Mouse (Mus musculus) lung, postnatal 10 days (tissue): ENCODE data around the gene Olfr1034.
"Not testable (repeated sequence)": the region's sequence is repeated elsewhere in the genome, so short reads cannot be mapped to it uniquely, and the experiment has no call there.

Source experiments
- DNase-seq: peaks from one replicate; pipeline ENCODE4 v3.0.0; 2021

The Olfr1034 gene

DNA sequence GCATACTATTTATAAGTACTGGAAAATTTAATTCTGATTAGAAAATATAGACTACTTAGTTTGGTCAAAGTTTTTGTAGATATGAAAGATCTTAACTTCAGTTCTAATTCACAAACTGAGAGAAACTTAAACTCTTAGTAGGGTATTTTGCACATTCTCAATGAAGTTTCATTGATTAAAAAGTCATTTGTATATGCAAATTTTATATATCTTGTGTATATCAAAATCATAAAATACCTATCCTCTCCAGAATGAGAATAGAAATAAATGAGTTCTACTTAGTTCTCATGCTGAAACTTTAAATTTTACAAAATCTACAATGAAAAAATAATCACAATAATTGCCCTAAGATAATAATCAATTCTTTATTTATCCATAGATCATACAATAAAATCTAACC, at the start of gene Olfr1034:
TSS of gene Olfr1034 (plus strand) at position 301 of the 400 bp plus-strand sequence.
- no peak for DNase-seq

DNA sequence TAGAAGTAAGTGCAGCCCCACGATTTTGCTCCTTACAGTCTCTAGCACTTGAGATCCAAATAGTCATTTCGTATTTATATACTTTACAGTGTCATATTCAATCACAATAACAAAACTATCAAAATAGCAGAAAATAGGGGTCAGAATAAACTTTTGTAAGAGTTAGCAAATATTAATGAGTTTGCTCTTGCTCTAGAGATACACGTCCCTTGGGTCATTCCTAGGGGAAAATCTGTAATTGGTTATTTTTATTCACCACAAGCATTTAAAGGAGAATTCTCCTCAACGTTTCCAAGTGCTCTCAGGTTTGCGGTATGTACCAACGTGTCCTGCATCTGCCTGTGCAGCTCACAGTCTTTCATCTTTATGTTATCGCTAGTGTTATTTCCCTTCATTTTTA, 40.4 kb upstream of the Olfr1034 start, which contains the start of gene Olfr1032:
TSS of gene Olfr1032 (plus strand) at position 301 of the 400 bp plus-strand sequence.
- no peak for DNase-seq

DNA sequence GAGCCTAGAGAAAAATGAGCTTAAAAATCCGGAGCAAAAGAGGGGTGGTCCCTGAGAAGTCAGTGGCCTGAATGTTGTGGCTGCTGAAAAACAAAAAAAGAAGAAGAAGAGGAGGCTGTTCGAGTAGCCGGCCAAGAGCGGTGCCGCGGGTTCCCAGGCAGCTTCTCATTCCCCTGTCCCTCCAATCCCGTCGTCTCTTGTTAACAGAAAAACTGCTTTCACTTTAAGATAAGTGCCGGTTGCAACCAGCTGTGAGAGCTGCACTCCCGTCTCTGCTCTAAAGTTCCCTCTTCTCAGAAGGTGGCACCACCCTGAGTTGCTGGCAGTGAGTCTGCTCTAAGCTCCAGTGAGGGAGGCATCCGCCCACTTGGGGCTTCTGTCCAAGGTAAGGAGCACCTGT, 25.3 kb upstream of the Olfr1034 start, which contains the start of gene Olfr1033:
TSS of gene Olfr1033 (plus strand) at position 228 of the 400 bp plus-strand sequence.
- DNase-seq, result peak; percentile 5

DNA sequence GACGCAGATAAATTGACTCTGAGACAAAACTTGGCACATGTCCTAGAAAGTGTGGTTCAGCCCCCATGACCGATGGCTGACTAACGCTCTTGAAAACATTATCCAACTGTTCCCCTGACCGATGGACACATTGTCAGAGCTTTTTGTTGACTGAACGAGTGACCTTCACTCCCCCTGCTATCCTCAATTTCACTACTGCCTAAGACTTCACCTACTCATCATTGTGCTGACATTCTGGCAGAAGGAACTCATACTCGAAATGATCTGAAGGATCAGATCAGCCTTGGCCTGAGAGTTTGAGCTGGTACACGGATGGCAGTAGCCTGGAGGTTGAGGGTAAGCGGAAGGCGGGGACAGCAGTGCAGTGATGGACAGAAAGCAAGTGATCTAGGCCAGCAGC, 24.1 kb upstream of the Olfr1034 start:
- DNase-seq, result not testable (repeated sequence)

DNA sequence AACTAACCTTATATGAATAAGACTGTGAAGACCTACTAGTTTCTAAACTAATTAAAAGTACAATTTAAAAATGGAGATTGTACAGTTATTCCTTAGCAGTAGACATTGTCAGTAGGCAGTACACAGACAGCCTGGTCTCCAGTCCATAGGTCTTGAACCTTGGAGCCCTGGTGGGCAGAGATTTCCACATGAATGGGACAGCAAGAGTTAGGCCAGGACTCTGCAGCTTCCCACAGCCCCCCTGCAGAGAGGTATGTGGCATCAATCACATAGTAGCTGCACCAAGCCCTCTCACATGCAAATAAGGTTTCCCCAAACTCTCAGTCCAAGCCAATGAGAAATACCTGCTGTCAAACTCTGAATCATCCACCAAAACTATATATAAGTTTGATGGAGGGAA, 5.1 kb downstream of the Olfr1034 start:
- DNase-seq, result not testable (repeated sequence)

DNA sequence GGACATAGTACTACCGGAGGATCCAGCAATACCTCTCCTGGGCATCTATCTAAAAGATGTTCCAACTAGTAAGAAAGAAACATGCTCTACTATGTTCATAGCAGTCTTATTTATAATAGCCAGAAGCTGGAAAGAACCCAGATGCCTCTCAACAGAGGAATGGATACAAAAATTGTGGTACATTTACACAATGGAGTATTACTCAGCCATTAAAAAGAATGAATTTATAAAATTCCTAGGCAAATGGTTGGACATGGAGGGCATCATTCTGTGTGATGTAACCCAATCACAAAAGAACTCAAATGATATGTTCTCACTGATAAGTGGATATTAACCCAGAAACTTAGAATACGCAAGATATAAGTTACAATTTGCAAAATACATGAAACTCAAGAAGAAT, 18.1 kb downstream of the Olfr1034 start:
- not testable (repeated sequence) for DNase-seq

DNA sequence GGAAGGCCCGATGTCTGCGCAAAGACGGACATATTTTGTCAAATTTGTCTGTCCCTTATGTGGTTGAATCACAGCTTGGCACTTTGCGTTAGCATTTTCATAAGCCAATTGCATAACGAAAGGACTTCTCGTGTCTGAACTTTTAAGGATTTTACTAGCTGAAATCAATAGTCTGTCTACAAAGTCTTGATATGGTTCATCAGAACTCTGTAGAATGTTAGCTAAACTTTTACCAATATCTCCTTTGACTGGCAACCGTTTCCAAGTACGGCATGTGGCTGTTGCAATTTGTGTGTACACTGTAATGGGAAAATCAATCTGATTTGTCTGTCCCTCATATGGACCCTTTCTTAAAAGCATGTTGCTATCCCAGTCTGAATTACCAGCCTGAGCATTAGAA, 24.5 kb downstream of the Olfr1034 start:
- DNase-seq, result no peak

DNA sequence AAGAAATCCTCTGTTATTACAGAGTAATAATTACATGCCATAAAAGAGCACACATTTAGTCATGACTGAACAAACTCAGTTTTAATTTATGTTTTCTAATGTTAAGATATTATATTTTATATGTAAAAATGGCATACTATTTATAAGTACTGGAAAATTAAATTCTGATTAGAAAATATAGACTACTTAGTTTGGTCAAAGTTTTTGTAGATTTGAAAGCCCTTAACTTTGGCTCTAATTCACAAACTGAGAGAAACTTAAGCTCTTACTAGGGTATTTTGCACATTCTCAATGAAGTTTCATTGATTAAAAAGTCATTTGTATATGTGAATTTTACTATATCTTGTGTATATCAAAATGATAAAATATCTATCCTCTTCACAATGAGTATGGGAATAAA, 28.0 kb downstream of the Olfr1034 start, which contains the start of gene Olfr1036:
TSS of gene Olfr1036 (plus strand) at position 301 of the 400 bp plus-strand sequence.
- not testable (repeated sequence) for DNase-seq

DNA sequence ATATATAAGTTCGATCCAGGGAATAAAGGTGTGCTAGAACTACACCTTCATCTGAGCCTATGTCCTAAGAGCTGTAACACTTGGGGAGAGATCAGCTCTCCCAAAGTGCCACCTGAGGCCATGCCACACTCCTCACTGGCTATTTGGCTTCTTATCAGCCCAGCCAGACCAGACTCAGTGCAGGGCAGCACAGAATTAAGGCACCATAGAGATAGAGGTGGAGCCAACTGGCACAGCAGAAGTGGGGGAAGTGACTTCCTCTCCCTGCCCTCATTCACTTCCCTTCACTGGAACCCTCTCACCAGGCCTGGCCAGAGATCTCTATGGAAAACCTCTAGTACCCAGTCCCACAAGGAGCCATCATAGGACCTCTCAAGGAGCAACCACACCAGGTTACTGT, 34.8 kb downstream of the Olfr1034 start:
- not testable (repeated sequence) for DNase-seq

DNA sequence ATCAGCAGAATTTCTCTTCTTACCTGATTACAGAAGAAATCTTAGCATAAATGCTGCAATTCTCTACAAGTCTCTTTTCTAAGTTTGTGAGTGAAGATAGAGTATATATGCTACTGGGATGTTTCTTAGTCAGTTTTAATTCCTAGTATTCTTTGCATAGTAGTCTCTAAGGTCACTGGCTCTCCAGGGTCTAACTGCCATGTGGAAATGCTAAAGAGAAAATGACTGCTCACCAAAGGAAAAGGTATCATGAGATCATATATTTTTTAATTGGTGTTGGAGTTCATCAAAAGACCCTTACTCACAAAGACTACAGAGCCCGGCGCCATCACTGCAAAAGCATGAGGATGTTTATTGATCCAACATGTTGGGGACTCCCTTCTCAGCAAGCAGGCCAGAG, 41.6 kb downstream of the Olfr1034 start, which contains the start of gene Olfr1037:
TSS of gene Olfr1037 (minus strand) at position 101 of the 400 bp plus-strand sequence.
- DNase-seq, result no peak
